Comparison of ENCODE assay signal across 8 mouse cellular contexts in genomic region chr11:3931511-3932211, GRCm38 (mm10). TPM values are rescaled to one million over a fixed set of nuclear protein-coding genes. Genes with fewer than 3 reads are reported as not detected.
DNase-seq lines count a peak whose midpoint lies in the region; ATAC-seq and TF ChIP-seq lines count a peak whose summit lies in the region.

Gene Tcn2 (minus strand): TSS chr11:3932159.

- H3K9ac ChIP-seq in heart, postnatal 0 days (replicated peaks; ENCODE audit: low read depth, low read length): peak within 1 kb of the TSS; percentile 65
- peak within 1 kb of the TSS; percentile 26; the same call in 1 of the 2 replicates for H3K9ac ChIP-seq in liver, embryonic 16.5 days (ENCODE audit: low read depth, low read length)
- H3K9ac ChIP-seq in neural tube, embryonic 12.5 days: peak within 1 kb of the TSS; percentile 64

- peak within 1 kb of the TSS; percentile 59 for H3K4me3 ChIP-seq in heart, postnatal 0 days (ENCODE audit: low read depth, low read length)
- peak within 1 kb of the TSS; percentile 51 for H3K4me3 ChIP-seq in liver, embryonic 16.5 days (ENCODE audit: low read depth, low read length)
- H3K4me3 ChIP-seq in neural tube, embryonic 12.5 days: peak within 1 kb of the TSS; percentile 53

- TF ChIP-seq CTCF in heart, postnatal 0 days (IDR thresholded peaks at IDR 0.05; ENCODE audit: low read depth): no peak

- DNase-seq in CD4-positive, CD25-positive, alpha-beta regulatory T cell, adult 2 months (ENCODE audit: low read depth, low spot score): peak; percentile 86
- DNase-seq in adrenal gland, postnatal 4 days (ENCODE audit: low spot score in 2 of 2): peak; percentile 53 to 75
- peak; percentile 54 for DNase-seq in fibroblast of lung, adult 2 months (ENCODE audit: low read depth)
- DNase-seq in heart, postnatal 0 days (ENCODE audit: low spot score): peak; percentile 92
- DNase-seq in kidney, postnatal 4 days: peak; percentile 87 to 93
- DNase-seq in testis, postnatal 10 days (ENCODE audit: low spot score): peak; percentile 87

- under 1% methylated on average over 19 of the region's 26 CpGs for WGBS in heart, postnatal 0 days
- WGBS in liver, embryonic 16.5 days (ENCODE audit: insufficient replicate concordance): under 1% methylated on average over 20 of the region's 26 CpGs
- under 1% methylated on average over 17 of the region's 26 CpGs for WGBS in neural tube, embryonic 12.5 days

- H3K4me1 ChIP-seq in heart, postnatal 0 days (ENCODE audit: control insufficient read depth, insufficient read depth): peaks cover 6% of the 10 kb centered on the region; the same call in 1 of the 2 replicates
- H3K4me1 ChIP-seq in liver, embryonic 16.5 days (ENCODE audit: control insufficient read depth, low read depth, low read length): no peaks in the 10 kb centered on the region
- peaks cover 13% of the 10 kb centered on the region for H3K4me1 ChIP-seq in neural tube, embryonic 12.5 days

- peak within 1 kb of the TSS; percentile 82 for H3K4me2 ChIP-seq in heart, postnatal 0 days (ENCODE audit: low read depth, low read length)
- peak within 1 kb of the TSS; percentile 49 for H3K4me2 ChIP-seq in liver, embryonic 16.5 days (ENCODE audit: low read depth, low read length)
- H3K4me2 ChIP-seq in neural tube, embryonic 12.5 days (replicated peaks): peak within 1 kb of the TSS; percentile 88

- H3K36me3 ChIP-seq in heart, postnatal 0 days (replicated peaks; ENCODE audit: control insufficient read depth, insufficient read depth, low read length): peaks cover 12% of the 10 kb centered on the region
- H3K36me3 ChIP-seq in liver, embryonic 16.5 days (ENCODE audit: control insufficient read depth, insufficient read depth): no peaks in the 10 kb centered on the region
- H3K36me3 ChIP-seq in neural tube, embryonic 12.5 days: 0 out of 2 replicates have a peak, but pooled peaks cover 6% of the 10 kb centered on the region

- no peaks in the 10 kb centered on the region for H3K9me3 ChIP-seq in heart, postnatal 0 days (replicated peaks; ENCODE audit: control insufficient read depth, low read length)
- H3K9me3 ChIP-seq in liver, embryonic 16.5 days (replicated peaks; ENCODE audit: control insufficient read depth, low read length): no peaks in the 10 kb centered on the region
- H3K9me3 ChIP-seq in neural tube, embryonic 12.5 days: no peaks in the 10 kb centered on the region

- H3K27me3 ChIP-seq in heart, postnatal 0 days (ENCODE audit: control insufficient read depth, insufficient read depth, low read length): no peaks in the 10 kb centered on the region
- H3K27me3 ChIP-seq in liver, embryonic 16.5 days (ENCODE audit: control insufficient read depth, insufficient read depth, low read depth, low read length): no peaks in the 10 kb centered on the region
- no peaks in the 10 kb centered on the region for H3K27me3 ChIP-seq in neural tube, embryonic 12.5 days (replicated peaks)

- peak within 1 kb of the TSS; percentile 37; the same call in 1 of the 2 replicates for H3K27ac ChIP-seq in heart, postnatal 0 days (ENCODE audit: low read depth)
- no peak within 1 kb of the TSS for H3K27ac ChIP-seq in liver, embryonic 16.5 days (ENCODE audit: low read length)
- no peak within 1 kb of the TSS for H3K27ac ChIP-seq in neural tube, embryonic 12.5 days

- TF ChIP-seq EP300 in heart, postnatal 0 days (IDR thresholded peaks at IDR 0.05; ENCODE audit: low read depth): no peak

- peak; percentile 88 for ATAC-seq in heart, postnatal 0 days (ENCODE audit: insufficient read depth, low read depth)
- ATAC-seq in liver, embryonic 16.5 days (ENCODE audit: low read depth): peak; percentile 78
- ATAC-seq in neural tube, embryonic 12.5 days (ENCODE audit: low FRiP score, low read depth): peak; percentile 84

RNA-seq across cellular contexts. Expression of gene Tcn2, which starts in this region (rescaled TPM):
- 100 to 1,000 TPM; 102 to 141 TPM for total RNA-seq in adrenal gland, postnatal 4 days (2021)
- total RNA-seq in heart, postnatal 0 days (2014; rRNA removed; ENCODE audit: low replicate concordance): 110 and 113 TPM in 2 replicates
- polyA plus RNA-seq in heart, postnatal 0 days (2015; fragmentation: Nextera tagmentation; extraction: Ambion mirVana): 67.2 and 67.4 TPM in 2 replicates
- 34.8 and 37.3 TPM in 2 replicates for polyA plus RNA-seq in liver, embryonic 16.5 days (2015; fragmentation: Nextera tagmentation; extraction: Ambion mirVana)
- 26.3 and 28.3 TPM in 2 replicates for polyA plus RNA-seq in neural tube, embryonic 12.5 days (2016; fragmentation: Nextera tagmentation; extraction: Ambion mirVana)
